Mouse (Mus musculus) spleen, adult 10 weeks (tissue): ENCODE data around the gene Sinhcaf. TPM values are rescaled to one million over a fixed set of nuclear protein-coding genes. Genes with fewer than 3 reads are reported as not detected.

Source experiments
- polyA plus RNA-seq: library from polyadenylated mRNA; stranded (reverse); fragments of 350-450 nt; fragmentation: Illumina TruSeq; extraction: RNeasy Lipid Tissue Mini Kit (QIAGEN cat#74804); gene quantifications from one replicate; pipeline ENCODE4 v1.2.3, GENCODE M21; 2015; ENCODE audit warnings: low replicate concordance; ENCODE audit not compliant: insufficient read depth

Gene Sinhcaf
- 50.2 TPM for polyA plus RNA-seq

DNA sequence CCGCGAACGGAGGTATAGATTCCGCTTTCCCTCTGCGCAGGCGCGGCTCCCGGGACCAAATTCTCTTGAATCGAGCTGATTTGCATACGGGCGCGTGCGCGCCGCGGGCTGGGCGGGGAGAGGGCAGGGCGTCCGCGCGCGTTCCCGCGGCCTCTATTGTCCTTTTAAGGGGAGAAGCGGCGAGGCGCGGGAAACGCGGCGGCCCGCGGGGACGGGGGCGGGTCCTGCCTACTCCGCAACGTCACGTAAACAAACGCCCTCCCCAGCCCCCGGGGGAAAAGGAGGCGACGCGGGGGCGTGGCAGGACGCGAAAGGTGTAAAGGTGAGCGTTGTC lies at the start of gene Sinhcaf:
Gene Sinhcaf (minus strand): TSS at position 59 of the 334 bp plus-strand sequence.

DNA sequence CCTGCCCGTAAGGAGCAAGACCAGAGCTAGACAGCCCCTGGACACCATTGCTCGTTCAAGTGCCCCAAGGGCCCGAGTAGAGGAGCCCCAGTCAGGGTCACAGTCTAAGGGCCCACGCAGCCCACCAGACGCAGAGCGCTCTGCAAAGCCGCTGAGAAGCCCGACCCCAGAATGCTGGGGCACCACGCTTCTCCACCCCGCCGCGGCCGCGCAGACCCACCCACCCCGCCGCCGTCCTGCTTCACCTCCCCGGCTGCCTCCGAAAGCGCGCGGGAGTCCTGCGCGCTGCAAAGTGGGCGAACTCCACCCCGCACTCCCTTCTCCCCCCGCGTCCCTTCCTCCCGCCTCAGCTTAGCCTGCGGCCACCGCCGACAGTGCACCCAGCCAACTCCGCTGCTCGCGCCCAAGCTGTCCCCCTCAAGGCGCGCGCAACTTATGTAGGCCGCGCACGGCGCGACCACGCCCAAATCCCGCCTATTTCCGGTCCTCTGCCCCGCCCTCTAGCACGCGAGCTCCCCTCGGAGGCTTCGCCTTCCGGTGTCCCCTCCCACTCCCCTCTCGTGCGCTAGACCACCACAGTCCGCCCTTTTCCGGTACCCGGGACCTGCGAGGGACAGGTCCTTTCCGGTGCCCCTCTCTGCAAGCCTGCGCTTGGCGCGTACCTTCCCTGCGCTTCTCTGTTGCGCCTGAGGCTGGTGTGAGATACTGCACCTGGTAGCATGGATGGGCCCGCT lies 50.3 kb downstream of the Sinhcaf start, which contains the start of gene Caprin2:
Gene Caprin2 (minus strand): TSS at position 465 of the 734 bp plus-strand sequence.

Other genes with a start within 250 kb of the Sinhcaf start
- 45.0 TPM for gene Ipo8, start 115.0 kb downstream of the Sinhcaf start, polyA plus RNA-seq
- gene Caprin2, start 50.2 kb downstream of the Sinhcaf start, polyA plus RNA-seq: 15.3 TPM
- 21.1 TPM for gene Dennd5b, start 155.2 kb upstream of the Sinhcaf start, polyA plus RNA-seq
- gene Gm10203, start 183.7 kb upstream of the Sinhcaf start, polyA plus RNA-seq: not detected
- 28.7 TPM for gene Etfbkmt, start 193.4 kb upstream of the Sinhcaf start, polyA plus RNA-seq
- 18.7 TPM for gene Amn1, start 242.2 kb upstream of the Sinhcaf start, polyA plus RNA-seq